Mouse (Mus musculus): Measurements from ENCODE around the gene Thrb.

GRCm38 (mm10) chr14:17845003-17845697 is 185.1 kb downstream of the Thrb start:
- no peak for TF ChIP-seq EP300 (IDR thresholded peaks at IDR 0.05; ENCODE audit: low read depth)
- no peak for TF ChIP-seq CTCF (IDR thresholded peaks at IDR 0.05; ENCODE audit: low read depth)

Measured in liver, postnatal 0 days (tissue).